Mouse (Mus musculus): ENCODE data around the gene Plvap. TPM values are rescaled to one million over a fixed set of nuclear protein-coding genes. Genes with fewer than 3 reads are reported as not detected.

The Plvap gene
- polyA plus RNA-seq, 1 experiment from 2014 or later: 165 TPM

DNA sequence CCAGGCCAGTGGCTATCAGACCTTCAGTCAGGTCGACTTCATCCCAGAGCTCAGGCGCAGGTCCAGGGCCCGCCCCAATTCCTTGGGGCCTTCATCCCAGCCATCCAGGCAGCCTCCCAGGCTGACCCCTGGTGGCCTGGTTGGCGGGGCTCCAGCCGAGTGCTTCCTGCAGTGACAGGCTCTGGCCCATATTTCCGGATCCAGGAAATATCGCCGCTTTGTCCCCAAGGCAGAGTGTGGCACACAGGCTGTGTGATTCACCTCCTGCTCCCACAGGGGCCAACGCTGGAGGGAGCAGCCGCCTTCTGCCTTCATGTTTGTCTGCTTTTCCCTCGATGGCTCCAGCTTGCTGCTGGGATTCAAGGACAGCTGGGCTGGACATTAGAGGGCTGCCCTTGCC is 15.1 kb downstream of the Plvap start:
- no peaks in the 10 kb centered on the region for H3K27me3 ChIP-seq (ENCODE audit: insufficient read depth, low read length)
- H3K9ac ChIP-seq (replicated peaks; ENCODE audit: low read length): no peak overlapping the region
- peak; percentile 46 for ATAC-seq (ENCODE audit: low FRiP score, low TSS enrichment)
- peaks cover 22% of the 10 kb centered on the region for H3K36me3 ChIP-seq (ENCODE audit: insufficient read depth, low read length)
- peak overlapping the region; percentile 91 for H3K27ac ChIP-seq (ENCODE audit: low read length)
- no peak overlapping the region for H3K4me3 ChIP-seq (ENCODE audit: low read length)
- WGBS: 15% methylated on average over 11 of the region's 11 CpGs
- H3K9me3 ChIP-seq (ENCODE audit: low read length): no peaks in the 10 kb centered on the region
- no peak overlapping the region for H3K4me2 ChIP-seq (replicated peaks; ENCODE audit: low read depth, low read length)
- peaks cover 50% of the 10 kb centered on the region for H3K4me1 ChIP-seq (ENCODE audit: insufficient read depth, low read length)

DNA sequence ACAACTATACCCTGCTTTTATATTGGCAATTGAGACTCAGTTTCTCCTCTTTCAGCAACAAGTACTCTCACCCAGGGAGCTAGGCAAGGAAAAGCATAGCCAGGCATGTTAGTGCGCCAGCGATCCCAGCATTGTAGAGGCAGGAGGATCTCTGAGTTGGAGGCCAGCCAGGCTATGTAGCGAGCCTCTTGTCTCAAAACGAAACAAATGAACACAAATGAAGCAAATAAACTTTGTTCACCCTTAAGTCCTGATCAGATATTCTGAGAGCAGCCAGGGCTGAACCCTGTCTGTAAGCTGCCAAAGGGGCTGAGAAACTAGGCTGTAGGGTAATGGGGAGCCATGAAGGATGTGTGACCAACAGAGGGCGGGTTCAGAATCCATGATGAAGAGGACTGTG is 15.7 kb downstream of the Plvap start:
- Histone ChIP-seq H3K4me2 (replicated peaks; ENCODE audit: low read depth, low read length) (no peak overlapping the region), H3K4me1 (ENCODE audit: insufficient read depth, low read length) (peaks cover 50% of the 10 kb centered on the region), H3K9ac (replicated peaks; ENCODE audit: low read length) (peak overlapping the region; percentile 31; the same call in 1 of the 2 replicates), H3K27me3 (ENCODE audit: insufficient read depth, low read length) (no peaks in the 10 kb centered on the region), H3K36me3 (ENCODE audit: insufficient read depth, low read length) (peaks cover 28% of the 10 kb centered on the region), H3K27ac (ENCODE audit: low read length) (peak overlapping the region; percentile 91), H3K9me3 (ENCODE audit: low read length) (no peaks in the 10 kb centered on the region), H3K4me3 (ENCODE audit: low read length) (no peak overlapping the region)
- 76% methylated on average over 5 of the region's 5 CpGs for WGBS
- ATAC-seq (ENCODE audit: low FRiP score, low TSS enrichment): no peak

DNA sequence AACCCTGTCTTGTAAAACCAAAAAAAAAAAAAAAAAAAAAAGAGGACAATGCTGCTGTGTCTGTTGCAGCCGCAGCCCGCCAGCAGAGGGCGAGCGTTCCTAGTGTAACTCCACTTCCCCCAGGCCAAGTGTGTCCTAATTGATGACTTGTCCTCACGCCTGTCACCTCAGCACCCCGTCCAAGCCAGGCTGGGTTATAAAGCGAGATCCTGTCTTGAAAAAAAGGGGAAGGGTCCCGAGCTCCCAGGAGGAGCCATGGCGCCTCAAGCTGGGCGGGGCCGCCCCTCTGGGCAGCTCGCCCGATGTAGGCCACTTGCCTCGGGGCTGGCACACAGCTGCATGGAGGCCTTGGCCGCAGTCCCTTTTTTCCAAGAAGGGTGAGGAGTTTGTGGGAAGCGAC is 16.5 kb downstream of the Plvap start:
- Histone ChIP-seq H3K36me3 (ENCODE audit: insufficient read depth, low read length) (peaks cover 28% of the 10 kb centered on the region), H3K4me2 (replicated peaks; ENCODE audit: low read depth, low read length) (0 out of 2 replicates have a peak overlapping the region, but pooled peaks have one; percentile 20), H3K27me3 (ENCODE audit: insufficient read depth, low read length) (no peaks in the 10 kb centered on the region), H3K27ac (ENCODE audit: low read length) (0 out of 2 replicates have a peak overlapping the region, but pooled peaks have one; percentile 91), H3K4me1 (ENCODE audit: insufficient read depth, low read length) (peaks cover 50% of the 10 kb centered on the region), H3K4me3 (ENCODE audit: low read length) (no peak overlapping the region), H3K9me3 (ENCODE audit: low read length) (no peaks in the 10 kb centered on the region), H3K9ac (replicated peaks; ENCODE audit: low read length) (0 out of 2 replicates have a peak overlapping the region, but pooled peaks have one; percentile 33)
- peak; percentile 72 for ATAC-seq (ENCODE audit: low FRiP score, low TSS enrichment)
- 13% methylated on average over 16 of the region's 16 CpGs for WGBS

DNA sequence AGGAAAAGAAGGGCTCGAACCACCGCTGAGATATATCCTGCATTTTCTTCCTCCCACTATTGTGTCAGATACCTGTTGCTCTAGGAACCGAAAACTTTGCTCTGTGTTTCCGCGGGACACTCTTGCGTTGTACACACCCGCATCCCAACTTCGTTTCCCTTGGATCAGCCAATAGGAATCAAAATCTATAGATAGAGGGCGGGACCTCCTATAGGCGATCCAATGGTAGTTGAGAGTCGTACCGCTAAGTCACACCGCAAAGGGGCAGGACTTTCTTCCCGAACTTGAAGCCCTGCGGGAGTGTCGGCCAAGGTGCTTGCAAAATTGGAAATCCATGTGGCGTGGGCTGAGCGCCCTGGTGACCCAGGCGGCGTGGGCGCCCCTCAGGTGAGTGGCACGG is 23.1 kb downstream of the Plvap start:
- peak overlapping the region; percentile 93 for H3K27ac ChIP-seq (ENCODE audit: low read length)
- peaks cover 17% of the 10 kb centered on the region for H3K4me1 ChIP-seq (ENCODE audit: insufficient read depth, low read length)
- peak overlapping the region; percentile 94 for H3K4me2 ChIP-seq (replicated peaks; ENCODE audit: low read depth, low read length)
- no peaks in the 10 kb centered on the region for H3K27me3 ChIP-seq (ENCODE audit: insufficient read depth, low read length)
- peak; percentile 86 for ATAC-seq (ENCODE audit: low FRiP score, low TSS enrichment)
- H3K9ac ChIP-seq (replicated peaks; ENCODE audit: low read length): peak overlapping the region; percentile 84
- peaks cover 24% of the 10 kb centered on the region for H3K36me3 ChIP-seq (ENCODE audit: insufficient read depth, low read length)
- no peaks in the 10 kb centered on the region for H3K9me3 ChIP-seq (ENCODE audit: low read length)
- H3K4me3 ChIP-seq (ENCODE audit: low read length): peak overlapping the region; percentile 93
- WGBS: under 1% methylated on average over 22 of the region's 22 CpGs

DNA sequence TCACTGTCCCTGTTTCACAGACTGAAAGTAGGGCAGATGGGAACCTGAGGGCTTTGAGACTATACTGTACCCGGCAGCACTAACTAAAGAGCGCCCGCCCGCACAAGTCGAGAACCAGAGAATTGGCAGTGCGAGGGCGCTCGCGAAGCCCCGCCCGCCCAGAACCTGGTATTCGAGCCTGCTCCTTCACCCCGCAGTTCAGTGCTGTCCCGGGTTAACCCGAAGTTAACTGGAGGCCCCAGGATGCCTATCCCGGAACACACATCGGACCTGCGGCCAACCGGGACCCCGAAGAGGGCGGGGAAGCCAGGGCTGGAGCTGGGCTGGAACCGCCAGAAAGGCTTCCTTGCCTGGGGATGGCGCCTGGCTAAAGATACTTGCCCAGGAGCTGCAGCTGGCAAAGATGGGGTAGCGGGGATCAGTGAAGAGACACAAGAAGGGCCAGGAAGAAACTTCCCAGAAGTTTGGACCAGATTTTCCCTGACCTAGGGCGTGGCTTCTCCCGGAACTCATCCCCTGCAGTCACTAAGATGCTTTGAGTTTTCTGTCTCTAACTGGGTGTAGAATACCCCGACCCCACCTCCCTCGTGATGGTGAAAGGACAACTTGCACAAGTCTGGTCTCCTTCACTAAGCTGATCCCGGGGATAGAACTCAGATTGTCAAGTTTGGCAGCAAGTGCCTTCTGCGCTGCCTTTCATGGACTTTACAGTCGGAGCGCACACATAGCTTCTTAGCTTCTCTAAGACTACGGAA is 23.7 kb downstream of the Plvap start, which contains the start of gene Gtpbp3:
Gtpbp3 (plus strand) TSS at position 413 of the 755 bp plus-strand sequence.
- no peaks in the 10 kb centered on the region for H3K9me3 ChIP-seq (ENCODE audit: low read length)
- peaks cover 17% of the 10 kb centered on the region for H3K4me1 ChIP-seq (ENCODE audit: insufficient read depth, low read length)
- H3K9ac ChIP-seq (replicated peaks; ENCODE audit: low read length): peak within 1 kb of the TSS; percentile 84
- H3K36me3 ChIP-seq (ENCODE audit: insufficient read depth, low read length): peaks cover 20% of the 10 kb centered on the region
- ATAC-seq (ENCODE audit: low FRiP score, low TSS enrichment): peak; percentile 60
- under 1% methylated on average over 33 of the region's 33 CpGs for WGBS
- peak within 1 kb of the TSS; percentile 94 for H3K4me2 ChIP-seq (replicated peaks; ENCODE audit: low read depth, low read length)
- peak within 1 kb of the TSS; percentile 93 for H3K27ac ChIP-seq (ENCODE audit: low read length)
- H3K27me3 ChIP-seq (ENCODE audit: insufficient read depth, low read length): no peaks in the 10 kb centered on the region
- H3K4me3 ChIP-seq (ENCODE audit: low read length): peak within 1 kb of the TSS; percentile 93

DNA sequence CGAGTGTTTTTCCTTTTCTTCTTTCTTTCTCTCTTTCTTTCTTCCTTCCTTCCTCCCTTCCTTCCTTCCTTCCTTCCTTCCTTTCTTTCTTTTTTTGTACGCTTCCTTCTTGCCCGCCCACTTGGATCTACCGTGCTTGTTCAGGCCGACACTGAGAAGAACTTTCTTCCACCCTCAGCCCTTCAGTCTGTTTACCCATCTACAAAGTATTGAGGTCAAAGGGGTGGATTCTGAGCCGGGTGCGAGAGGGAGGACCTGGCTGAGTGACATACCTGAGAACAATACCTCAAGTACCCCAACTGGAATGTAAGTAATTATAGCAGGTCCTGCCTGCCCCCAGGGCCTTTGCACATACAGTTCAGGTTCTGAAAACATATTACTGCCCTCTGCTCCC is 25.4 kb downstream of the Plvap start:
- 15% methylated on average over 7 of the region's 7 CpGs for WGBS

DNA sequence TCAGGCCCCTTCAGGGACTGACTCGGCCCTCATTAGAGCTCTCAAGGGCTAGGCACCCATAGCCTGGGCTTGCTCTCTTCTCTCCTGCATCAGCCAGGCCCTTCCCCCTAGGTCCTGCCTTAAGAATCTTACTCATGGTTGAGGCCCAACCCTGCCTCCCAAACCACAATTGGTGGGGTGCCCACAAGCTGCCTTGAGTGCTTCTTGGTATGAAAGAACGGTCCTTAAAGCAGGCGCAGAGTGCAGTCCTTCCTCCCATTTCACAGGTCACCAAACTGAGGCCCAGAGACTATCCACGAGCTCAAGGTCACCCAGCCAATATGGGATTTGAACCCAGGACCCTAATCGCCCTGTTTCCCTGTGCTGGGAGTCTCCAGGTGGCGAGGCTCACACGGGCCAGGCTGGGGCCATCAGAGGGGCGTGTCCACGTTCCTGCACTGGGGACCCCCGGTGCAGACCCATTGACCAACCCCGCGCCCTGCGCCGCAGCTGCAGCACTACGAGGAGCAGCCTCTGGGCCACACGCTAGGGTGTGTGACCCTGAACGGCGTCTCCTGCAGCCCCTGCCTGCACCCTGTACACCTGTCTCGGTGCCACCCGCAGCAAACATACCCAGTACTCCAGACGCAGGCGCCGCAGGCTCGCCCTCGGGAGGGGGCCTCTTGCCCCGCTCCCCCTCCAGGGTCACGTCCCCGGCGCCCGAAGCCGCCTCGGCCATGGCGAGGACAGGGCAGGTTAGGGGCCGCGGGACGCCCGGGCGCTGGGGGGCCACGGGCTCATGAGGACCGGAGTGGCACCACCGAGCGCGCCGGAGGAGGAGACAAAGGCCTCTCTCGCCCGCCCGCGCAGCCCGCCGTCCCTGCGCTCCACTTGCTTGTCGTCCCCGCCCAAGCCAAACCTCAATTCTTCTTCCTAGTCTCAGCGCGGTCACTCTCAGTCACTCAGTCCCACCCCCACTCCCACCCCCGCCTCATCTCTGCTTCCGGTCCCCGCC is 26.1 kb downstream of the Plvap start, which contains the start of gene Ano8:
Ano8 (minus strand) TSS at position 822 of the 994 bp plus-strand sequence.
- Histone ChIP-seq H3K36me3 (ENCODE audit: insufficient read depth, low read length) (0 out of 2 replicates have a peak, but pooled peaks cover 2% of the 10 kb centered on the region), H3K4me3 (ENCODE audit: low read length) (peak within 1 kb of the TSS; percentile 78), H3K4me2 (replicated peaks; ENCODE audit: low read depth, low read length) (peak within 1 kb of the TSS; percentile 86), H3K9ac (replicated peaks; ENCODE audit: low read length) (peak within 1 kb of the TSS; percentile 91), H3K9me3 (ENCODE audit: low read length) (no peaks in the 10 kb centered on the region), H3K4me1 (ENCODE audit: insufficient read depth, low read length) (peaks cover 22% of the 10 kb centered on the region), H3K27ac (ENCODE audit: low read length) (peak within 1 kb of the TSS; percentile 74; the same call in 1 of the 2 replicates), H3K27me3 (ENCODE audit: insufficient read depth, low read length) (no peaks in the 10 kb centered on the region)
- WGBS: 6% methylated on average over 44 of the region's 58 CpGs
- peak; percentile 52 for ATAC-seq (ENCODE audit: low FRiP score, low TSS enrichment)

More for the DNA sequence above, 25.4 kb downstream of the Plvap start:
- H3K36me3 ChIP-seq (ENCODE audit: insufficient read depth, low read length): peaks cover 5% of the 10 kb centered on the region; the same call in 1 of the 2 replicates
- H3K27me3 ChIP-seq (ENCODE audit: insufficient read depth, low read length): no peaks in the 10 kb centered on the region
- H3K4me1 ChIP-seq (ENCODE audit: insufficient read depth, low read length): peaks cover 17% of the 10 kb centered on the region
- H3K9me3 ChIP-seq (ENCODE audit: low read length): no peaks in the 10 kb centered on the region
- H3K4me3 ChIP-seq (ENCODE audit: low read length): peak overlapping the region; percentile 78
- ATAC-seq (ENCODE audit: low FRiP score, low TSS enrichment): no peak
- H3K4me2 ChIP-seq (replicated peaks; ENCODE audit: low read depth, low read length): peak overlapping the region; percentile 86
- no peak overlapping the region for H3K27ac ChIP-seq (ENCODE audit: low read length)
- H3K9ac ChIP-seq (replicated peaks; ENCODE audit: low read length): peak overlapping the region; percentile 29; the same call in 1 of the 2 replicates

DNA sequence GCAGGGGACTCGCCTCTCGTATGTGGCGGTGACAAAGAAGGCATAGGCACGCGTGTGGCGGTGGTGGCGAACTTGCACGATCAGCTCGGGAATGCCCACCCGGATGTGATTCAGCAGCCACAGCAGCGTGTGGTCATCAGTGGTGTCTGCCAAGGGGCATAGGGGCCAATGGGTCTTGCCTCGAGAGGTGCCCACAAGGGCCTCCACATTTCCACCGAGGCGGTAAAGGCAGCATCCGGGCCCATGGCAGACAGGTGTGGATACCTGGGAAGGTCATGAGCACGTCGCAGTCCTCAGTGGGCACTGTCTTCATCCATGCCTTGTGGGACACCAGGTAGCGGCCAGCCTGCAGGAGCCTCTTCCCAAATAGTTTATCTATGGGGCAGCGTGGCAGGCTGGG is 26.8 kb downstream of the Plvap start:
- no peaks in the 10 kb centered on the region for H3K27me3 ChIP-seq (ENCODE audit: insufficient read depth, low read length)
- H3K36me3 ChIP-seq (ENCODE audit: insufficient read depth, low read length): 0 out of 2 replicates have a peak, but pooled peaks cover 2% of the 10 kb centered on the region
- H3K9me3 ChIP-seq (ENCODE audit: low read length): no peaks in the 10 kb centered on the region
- peak overlapping the region; percentile 86 for H3K4me2 ChIP-seq (replicated peaks; ENCODE audit: low read depth, low read length)
- H3K4me3 ChIP-seq (ENCODE audit: low read length): peak overlapping the region; percentile 78
- no peak overlapping the region for H3K9ac ChIP-seq (replicated peaks; ENCODE audit: low read length)
- H3K4me1 ChIP-seq (ENCODE audit: insufficient read depth, low read length): peaks cover 20% of the 10 kb centered on the region
- 94% methylated on average over 19 of the region's 19 CpGs for WGBS
- no peak for ATAC-seq (ENCODE audit: low FRiP score, low TSS enrichment)
- H3K27ac ChIP-seq (ENCODE audit: low read length): no peak overlapping the region

DNA sequence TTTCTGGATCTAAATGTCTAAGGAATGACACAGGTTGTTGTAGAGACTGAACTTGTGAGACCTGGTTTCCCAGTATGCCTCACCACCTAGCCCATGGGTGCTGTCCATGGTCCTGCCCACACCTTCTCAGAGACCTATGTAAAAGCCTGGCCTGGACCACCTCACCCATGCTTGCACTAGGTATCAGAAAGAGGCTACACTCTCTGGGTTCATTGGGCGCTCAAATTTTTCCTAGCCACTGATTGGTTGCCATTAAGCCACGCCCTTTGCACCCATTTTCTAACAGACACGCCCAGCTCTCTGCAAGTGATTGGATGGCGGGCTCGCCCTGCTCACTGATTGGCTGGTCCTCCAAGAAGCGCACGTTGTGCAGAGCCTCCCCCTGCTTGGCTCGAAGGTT is 27.6 kb downstream of the Plvap start:
- no peaks in the 10 kb centered on the region for H3K27me3 ChIP-seq (ENCODE audit: insufficient read depth, low read length)
- H3K4me3 ChIP-seq (ENCODE audit: low read length): no peak overlapping the region
- H3K9me3 ChIP-seq (ENCODE audit: low read length): no peaks in the 10 kb centered on the region
- peaks cover 13% of the 10 kb centered on the region for H3K4me1 ChIP-seq (ENCODE audit: insufficient read depth, low read length)
- H3K9ac ChIP-seq (replicated peaks; ENCODE audit: low read length): no peak overlapping the region
- 0 out of 2 replicates have a peak, but pooled peaks cover 2% of the 10 kb centered on the region for H3K36me3 ChIP-seq (ENCODE audit: insufficient read depth, low read length)
- H3K27ac ChIP-seq (ENCODE audit: low read length): no peak overlapping the region
- no peak overlapping the region for H3K4me2 ChIP-seq (replicated peaks; ENCODE audit: low read depth, low read length)
- no peak for ATAC-seq (ENCODE audit: low FRiP score, low TSS enrichment)
- 54% methylated on average over 8 of the region's 8 CpGs for WGBS

Measured in kidney, embryonic 16.5 days (tissue).